Mouse (Mus musculus) limb, embryonic 10.5 days (tissue): ENCODE data around the gene Izumo1r. TPM values are rescaled to one million over a fixed set of nuclear protein-coding genes. Genes with fewer than 3 reads are reported as not detected.

Experiments
- DNase-seq: peaks from one replicate; pipeline ENCODE4 v3.0.0-alpha.2; 2017; ENCODE audit warnings: low spot score
- H3K27ac ChIP-seq: fragments of 300-500 bp; sonication (generic); 2 replicates; pipeline ENCODE4 v1.5.1; 2016; ENCODE audit warnings: mild to moderate bottlenecking
- H3K27me3 ChIP-seq: fragments of 300-500 bp; sonication (generic); 2 replicates; pipeline ENCODE4 v1.6.1; 2016; ENCODE audit warnings: low read depth, mild to moderate bottlenecking; ENCODE audit not compliant: poor library complexity, severe bottlenecking
- H3K36me3 ChIP-seq: fragments of 300-500 bp; sonication (generic); 2 replicates; pipeline ENCODE4 v1.6.1; 2016; ENCODE audit warnings: mild to moderate bottlenecking, moderate library complexity
- H3K4me1 ChIP-seq: fragments of 300-500 bp; sonication (generic); 2 replicates; pipeline ENCODE4 v1.6.1; 2016
- H3K4me3 ChIP-seq: fragments of 300-500 bp; sonication (generic); 2 replicates; pipeline ENCODE4 v1.5.1; 2016; ENCODE audit warnings: mild to moderate bottlenecking, moderate library complexity
- H3K9me3 ChIP-seq: fragments of 300-500 bp; sonication (generic); replicated peaks from 2 replicates; pipeline ENCODE4 v1.6.1; 2016; ENCODE audit warnings: mild to moderate bottlenecking
- WGBS: fragments of 180-500 bp; shearing (Covaris S2); methylation state at CpG from one replicate; pipeline ENCODE4 v1.1.7; 2016; 5-methylcytosine and 5-hydroxymethylcytosine counted together
- polyA plus RNA-seq: library from polyadenylated mRNA; unstranded; fragments of >200 nt; fragmentation: Nextera tagmentation; extraction: Ambion mirVana; gene quantifications from 2 replicates; pipeline ENCODE4 v1.2.1, GENCODE M21; 2016

Izumo1r gene
- 0.20 TPM in 1 of 2 replicates, not detected in the other for polyA plus RNA-seq

DNA sequence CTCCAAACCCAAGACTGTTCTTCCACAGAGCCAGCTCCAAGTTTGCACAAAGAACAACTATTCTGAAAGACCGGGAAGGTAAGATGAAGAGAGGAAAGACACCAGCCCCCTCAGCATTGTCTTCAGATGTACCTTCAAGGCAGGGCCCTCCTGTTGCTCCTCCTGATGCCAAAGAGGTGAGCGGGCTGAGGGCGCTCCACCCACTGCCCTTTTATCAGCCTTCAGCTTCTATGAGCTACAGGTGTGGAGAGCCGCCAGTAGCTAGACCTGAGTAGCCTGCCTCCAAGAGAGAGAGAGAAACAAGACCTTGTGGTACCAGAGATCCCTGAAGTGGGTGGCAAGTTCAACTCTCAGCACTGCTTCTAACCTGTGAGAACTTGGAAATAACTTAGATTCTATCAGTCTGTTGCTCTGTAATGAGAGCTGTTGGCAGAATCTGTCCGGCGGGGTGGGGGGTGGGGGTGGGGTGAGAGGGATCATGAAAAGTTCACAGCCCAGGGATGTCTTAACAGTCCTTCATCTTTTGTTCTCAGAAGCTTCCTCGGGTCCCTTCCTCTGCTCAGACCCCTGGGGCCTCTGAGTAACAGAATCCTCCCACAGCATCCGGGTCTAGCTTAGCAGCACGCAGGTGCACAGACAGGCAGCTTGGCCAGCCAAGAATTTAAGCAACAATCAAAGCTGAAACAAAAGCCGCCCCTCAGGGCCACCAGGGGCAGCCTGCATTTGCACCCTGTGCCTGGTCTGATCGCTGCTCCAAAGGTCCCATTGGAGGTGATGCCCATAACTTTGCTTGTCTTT, at the start of gene Izumo1r:
TSS of gene Izumo1r (minus strand) at position 369 of the 798 bp plus-strand sequence.
- Histone ChIP-seq H3K36me3 (no peaks in the 10 kb centered on the region), H3K4me3 (no peak within 1 kb of the TSS), H3K9me3 (no peaks in the 10 kb centered on the region), H3K27me3 (no peaks in the 10 kb centered on the region), H3K27ac (no peak within 1 kb of the TSS), H3K4me1 (peaks cover 31% of the 10 kb centered on the region)
- 39% methylated on average over 11 of the region's 11 CpGs for WGBS
- no peak for DNase-seq

- no peaks in the 10 kb centered on the region for H3K36me3 ChIP-seq
- H3K9me3 ChIP-seq = no peaks in the 10 kb centered on the region
- WGBS = 82% methylated on average over 5 of the region's 5 CpGs
- DNase-seq = no peak
- H3K4me1 ChIP-seq = no peaks in the 10 kb centered on the region
- H3K27ac ChIP-seq = no peak overlapping the region
- no peaks in the 10 kb centered on the region for H3K27me3 ChIP-seq
- no peak overlapping the region for H3K4me3 ChIP-seq
Measured at GRCm38 (mm10) chr9:14951072-14951471, 47.3 kb upstream of the Izumo1r start.

- H3K27me3 ChIP-seq = no peaks in the 10 kb centered on the region
- H3K4me1 ChIP-seq = no peaks in the 10 kb centered on the region
- H3K4me3 ChIP-seq = no peak overlapping the region
- no peak for DNase-seq
- H3K27ac ChIP-seq = no peak overlapping the region
- no peaks in the 10 kb centered on the region for H3K36me3 ChIP-seq
- no peaks in the 10 kb centered on the region for H3K9me3 ChIP-seq
- WGBS = 87% methylated on average over 5 of the region's 5 CpGs
Measured at GRCm38 (mm10) chr9:14948843-14949242, 45.1 kb upstream of the Izumo1r start.

DNA sequence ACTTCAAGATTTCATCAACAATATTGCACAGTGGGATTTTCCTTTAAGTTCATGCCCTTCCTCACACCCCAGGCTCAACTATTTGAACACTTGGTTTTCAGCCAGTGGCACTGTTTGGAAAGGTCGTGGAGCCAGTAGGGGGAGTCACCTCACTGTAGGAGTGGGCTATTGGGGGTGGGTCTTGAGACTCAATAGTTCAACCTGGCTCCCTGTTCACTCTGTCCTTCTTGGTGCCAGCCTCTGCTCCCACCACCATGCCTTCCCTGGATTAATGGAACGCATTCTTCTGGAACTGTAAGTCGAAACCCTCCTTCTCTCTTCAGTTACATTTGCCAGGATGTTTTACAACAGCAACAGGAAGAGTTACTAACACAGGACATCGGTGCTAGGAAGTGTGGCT, 42.9 kb upstream of the Izumo1r start:
- H3K27ac ChIP-seq = no peak overlapping the region
- WGBS = 76% methylated on average over 4 of the region's 4 CpGs
- DNase-seq = no peak
- H3K36me3 ChIP-seq = no peaks in the 10 kb centered on the region
- no peaks in the 10 kb centered on the region for H3K9me3 ChIP-seq
- no peaks in the 10 kb centered on the region for H3K27me3 ChIP-seq
- no peak overlapping the region for H3K4me3 ChIP-seq
- H3K4me1 ChIP-seq = no peaks in the 10 kb centered on the region

- no peaks in the 10 kb centered on the region for H3K4me1 ChIP-seq
- no peaks in the 10 kb centered on the region for H3K36me3 ChIP-seq
- no peaks in the 10 kb centered on the region for H3K9me3 ChIP-seq
- no peak overlapping the region for H3K27ac ChIP-seq
- no peak for DNase-seq
- H3K4me3 ChIP-seq = no peak overlapping the region
- 72% methylated on average over 3 of the region's 3 CpGs for WGBS
- no peaks in the 10 kb centered on the region for H3K27me3 ChIP-seq
Measured at GRCm38 (mm10) chr9:14945919-14946318, 42.2 kb upstream of the Izumo1r start.

- Histone ChIP-seq H3K4me3 (no peak overlapping the region), H3K36me3 (no peaks in the 10 kb centered on the region), H3K4me1 (no peaks in the 10 kb centered on the region), H3K27ac (no peak overlapping the region), H3K27me3 (no peaks in the 10 kb centered on the region), H3K9me3 (no peaks in the 10 kb centered on the region)
- WGBS = 80% methylated on average over 3 of the region's 3 CpGs
- DNase-seq = no peak
Measured at GRCm38 (mm10) chr9:14942143-14942720, 38.5 kb upstream of the Izumo1r start.

- WGBS = 88% methylated on average over 3 of the region's 3 CpGs
- Histone ChIP-seq H3K36me3 (no peaks in the 10 kb centered on the region), H3K4me1 (0 out of 2 replicates have a peak, but pooled peaks cover 2% of the 10 kb centered on the region), H3K27me3 (no peaks in the 10 kb centered on the region), H3K4me3 (no peak overlapping the region), H3K27ac (no peak overlapping the region), H3K9me3 (no peaks in the 10 kb centered on the region)
- DNase-seq = no peak
Measured at GRCm38 (mm10) chr9:14939610-14940009, 35.9 kb upstream of the Izumo1r start.

- DNase-seq = no peak
Measured at GRCm38 (mm10) chr9:14937308-14937707, 33.6 kb upstream of the Izumo1r start.

GRCm38 (mm10) chr9:14934851-14935250, 31.1 kb upstream of the Izumo1r start:
- H3K9me3 ChIP-seq = no peaks in the 10 kb centered on the region
- H3K4me1 ChIP-seq = 0 out of 2 replicates have a peak, but pooled peaks cover 2% of the 10 kb centered on the region
- no peaks in the 10 kb centered on the region for H3K36me3 ChIP-seq
- DNase-seq = no peak
- H3K27ac ChIP-seq = no peak overlapping the region
- 52% methylated on average over 2 of the region's 2 CpGs for WGBS
- no peak overlapping the region for H3K4me3 ChIP-seq
- no peaks in the 10 kb centered on the region for H3K27me3 ChIP-seq

More at GRCm38 (mm10) chr9:14937308-14937707, 33.6 kb upstream of the Izumo1r start:
- no peaks in the 10 kb centered on the region for H3K27me3 ChIP-seq
- H3K27ac ChIP-seq = no peak overlapping the region
- no peaks in the 10 kb centered on the region for H3K36me3 ChIP-seq
- H3K9me3 ChIP-seq = no peaks in the 10 kb centered on the region
- H3K4me1 ChIP-seq = 0 out of 2 replicates have a peak, but pooled peaks cover 2% of the 10 kb centered on the region
- no peak overlapping the region for H3K4me3 ChIP-seq
- 93% methylated on average over 1 of the region's 1 CpGs for WGBS

GRCm38 (mm10) chr9:14931943-14932342, 28.2 kb upstream of the Izumo1r start:
- WGBS = 54% methylated on average over 7 of the region's 7 CpGs
- Histone ChIP-seq H3K27ac (no peak overlapping the region), H3K9me3 (no peaks in the 10 kb centered on the region)

GRCm38 (mm10) chr9:14931211-14931610, 27.5 kb upstream of the Izumo1r start:
- 84% methylated on average over 8 of the region's 8 CpGs for WGBS

More at GRCm38 (mm10) chr9:14931943-14932342, 28.2 kb upstream of the Izumo1r start:
- Histone ChIP-seq H3K4me3 (no peak overlapping the region), H3K4me1 (peaks cover 2% of the 10 kb centered on the region; the same call in 1 of the 2 replicates), H3K36me3 (no peaks in the 10 kb centered on the region), H3K27me3 (no peaks in the 10 kb centered on the region)
- no peak for DNase-seq

DNA sequence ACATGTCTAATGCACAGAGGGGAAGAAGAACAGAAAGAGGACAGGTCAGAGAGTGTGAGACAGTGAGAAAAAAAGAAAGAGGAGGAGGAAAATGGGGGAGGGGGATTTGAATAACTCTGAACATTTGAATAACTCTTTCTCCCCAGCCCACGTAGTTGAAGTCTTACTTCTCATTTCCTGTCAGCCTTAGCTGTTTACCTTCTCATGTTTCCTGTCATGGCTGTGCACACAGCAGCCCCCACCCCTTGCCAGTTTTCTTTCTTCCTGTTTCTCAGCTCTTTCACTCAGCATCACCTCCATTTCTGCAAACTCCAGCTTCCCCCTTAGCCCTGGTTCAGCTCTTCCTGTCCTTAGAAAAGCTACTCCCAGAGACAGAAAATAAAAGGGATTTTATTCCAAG, 22.8 kb upstream of the Izumo1r start:
- Histone ChIP-seq H3K27me3 (no peaks in the 10 kb centered on the region), H3K4me1 (peaks cover 8% of the 10 kb centered on the region; the same call in 1 of the 2 replicates), H3K27ac (no peak overlapping the region; the same call in 1 of the 2 replicates), H3K9me3 (no peaks in the 10 kb centered on the region), H3K36me3 (no peaks in the 10 kb centered on the region), H3K4me3 (no peak overlapping the region)
- DNase-seq = no peak
- WGBS = 12% methylated on average over 1 of the region's 1 CpGs

More at GRCm38 (mm10) chr9:14931211-14931610, 27.5 kb upstream of the Izumo1r start:
- no peaks in the 10 kb centered on the region for H3K9me3 ChIP-seq
- DNase-seq = no peak
- no peak overlapping the region for H3K4me3 ChIP-seq
- H3K27me3 ChIP-seq = no peaks in the 10 kb centered on the region
- peaks cover 7% of the 10 kb centered on the region; the same call in 1 of the 2 replicates for H3K4me1 ChIP-seq
- H3K36me3 ChIP-seq = no peaks in the 10 kb centered on the region
- H3K27ac ChIP-seq = no peak overlapping the region

GRCm38 (mm10) chr9:14923625-14924024, 19.9 kb upstream of the Izumo1r start:
- Histone ChIP-seq H3K4me1 (peaks cover 8% of the 10 kb centered on the region; the same call in 1 of the 2 replicates), H3K27me3 (no peaks in the 10 kb centered on the region), H3K27ac (no peak overlapping the region), H3K9me3 (no peaks in the 10 kb centered on the region), H3K4me3 (no peak overlapping the region), H3K36me3 (no peaks in the 10 kb centered on the region)
- WGBS = 81% methylated on average over 4 of the region's 4 CpGs
- DNase-seq = no peak
